Mouse (Mus musculus): ENCODE data around the gene Atoh7. TPM values are rescaled to one million over a fixed set of nuclear protein-coding genes. Genes with fewer than 3 reads are reported as not detected.

Atoh7 gene
- polyA plus RNA-seq, 1 experiment from 2014 or later = 2.0 TPM

- H3K9me3 ChIP-seq (ENCODE audit: control insufficient read depth, low read length) = no peaks in the 10 kb centered on the region
- H3K4me2 ChIP-seq = no peak overlapping the region
- no peaks in the 10 kb centered on the region for H3K36me3 ChIP-seq (ENCODE audit: control insufficient read depth, insufficient read depth, low read length)
- DNase-seq (ENCODE audit: low spot score, missing footprints) (peak; percentile 44), ATAC-seq (ENCODE audit: low FRiP score) (no peak)
- 86% methylated on average over 15 of the region's 15 CpGs for WGBS
- no peak overlapping the region for H3K4me3 ChIP-seq (ENCODE audit: low read depth, low read length)
- H3K27me3 ChIP-seq (ENCODE audit: control insufficient read depth, insufficient read depth, low read length) = no peaks in the 10 kb centered on the region
- H3K4me1 ChIP-seq (ENCODE audit: control insufficient read depth, insufficient read depth, low read length) = no peaks in the 10 kb centered on the region
- H3K9ac ChIP-seq (ENCODE audit: low read length) = no peak overlapping the region
- H3K27ac ChIP-seq (ENCODE audit: low read depth, low read length) = no peak overlapping the region
These were observed 16.4 kb downstream of the Atoh7 start for GRCm38 (mm10) chr10:63115881-63116280.

- Histone ChIP-seq H3K9ac (ENCODE audit: low read length) (no peak overlapping the region), H3K9me3 (ENCODE audit: control insufficient read depth, low read length) (no peaks in the 10 kb centered on the region), H3K27me3 (ENCODE audit: control insufficient read depth, insufficient read depth, low read length) (no peaks in the 10 kb centered on the region), H3K4me1 (ENCODE audit: control insufficient read depth, insufficient read depth, low read length) (no peaks in the 10 kb centered on the region), H3K36me3 (ENCODE audit: control insufficient read depth, insufficient read depth, low read length) (no peaks in the 10 kb centered on the region), H3K4me2 (no peak overlapping the region), H3K27ac (ENCODE audit: low read depth, low read length) (no peak overlapping the region), H3K4me3 (ENCODE audit: low read depth, low read length) (no peak overlapping the region)
- WGBS = 88% methylated on average over 9 of the region's 9 CpGs
- ATAC-seq (ENCODE audit: low FRiP score) = no peak
- DNase-seq (ENCODE audit: low spot score, missing footprints) = peak; percentile 61
These were observed 16.9 kb downstream of the Atoh7 start for GRCm38 (mm10) chr10:63116376-63116775.

- no peaks in the 10 kb centered on the region for H3K36me3 ChIP-seq (ENCODE audit: control insufficient read depth, insufficient read depth, low read length)
- DNase-seq (ENCODE audit: low spot score, missing footprints) (no peak), ATAC-seq (ENCODE audit: low FRiP score) (no peak)
- no peak overlapping the region for H3K4me3 ChIP-seq (ENCODE audit: low read depth, low read length)
- H3K9me3 ChIP-seq (ENCODE audit: control insufficient read depth, low read length) = no peaks in the 10 kb centered on the region
- H3K27me3 ChIP-seq (ENCODE audit: control insufficient read depth, insufficient read depth, low read length) = no peaks in the 10 kb centered on the region
- 90% methylated on average over 8 of the region's 8 CpGs for WGBS
- no peak overlapping the region for H3K4me2 ChIP-seq
- H3K4me1 ChIP-seq (ENCODE audit: control insufficient read depth, insufficient read depth, low read length) = no peaks in the 10 kb centered on the region
- no peak overlapping the region for H3K9ac ChIP-seq (ENCODE audit: low read length)
- no peak overlapping the region for H3K27ac ChIP-seq (ENCODE audit: low read depth, low read length)
These were observed 18.1 kb downstream of the Atoh7 start for GRCm38 (mm10) chr10:63117583-63117982.

GRCm38 (mm10) chr10:63119916-63120315 is 20.5 kb downstream of the Atoh7 start:
- H3K27ac ChIP-seq (ENCODE audit: low read depth, low read length) = no peak overlapping the region
- H3K9ac ChIP-seq (ENCODE audit: low read length) = no peak overlapping the region
- no peak overlapping the region for H3K4me3 ChIP-seq (ENCODE audit: low read depth, low read length)
- no peak for ATAC-seq (ENCODE audit: low FRiP score)
- 79% methylated on average over 14 of the region's 14 CpGs for WGBS
- no peaks in the 10 kb centered on the region for H3K4me1 ChIP-seq (ENCODE audit: control insufficient read depth, insufficient read depth, low read length)
- no peak overlapping the region for H3K4me2 ChIP-seq
- no peaks in the 10 kb centered on the region for H3K27me3 ChIP-seq (ENCODE audit: control insufficient read depth, insufficient read depth, low read length)
- no peaks in the 10 kb centered on the region for H3K36me3 ChIP-seq (ENCODE audit: control insufficient read depth, insufficient read depth, low read length)
- peak; percentile 33 for DNase-seq (ENCODE audit: low spot score, missing footprints)
- H3K9me3 ChIP-seq (ENCODE audit: control insufficient read depth, low read length) = no peaks in the 10 kb centered on the region

DNA sequence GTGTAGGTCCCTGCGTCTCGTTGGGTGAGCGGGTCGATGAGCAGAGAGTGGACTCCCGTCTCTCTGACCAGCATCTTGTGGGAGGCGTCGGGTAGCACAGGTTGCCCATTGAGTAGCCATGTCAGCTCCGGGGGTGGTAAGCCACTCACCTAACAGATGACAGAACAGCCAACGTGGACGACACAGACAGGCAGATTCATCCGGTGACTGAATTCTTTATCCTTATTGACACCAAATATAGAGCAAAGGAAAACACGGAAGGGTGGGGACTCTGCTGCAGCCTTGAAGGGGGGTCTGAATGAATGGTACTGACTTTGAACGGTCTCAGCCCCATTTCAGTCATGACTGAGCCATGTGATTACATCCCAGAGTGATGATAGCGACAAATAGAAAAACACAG is 22.5 kb downstream of the Atoh7 start:
- peak; percentile 65 for DNase-seq (ENCODE audit: low spot score, missing footprints)
- Histone ChIP-seq H3K4me3 (ENCODE audit: low read depth, low read length) (no peak overlapping the region), H3K9me3 (ENCODE audit: control insufficient read depth, low read length) (no peaks in the 10 kb centered on the region), H3K36me3 (ENCODE audit: control insufficient read depth, insufficient read depth, low read length) (no peaks in the 10 kb centered on the region), H3K27ac (ENCODE audit: low read depth, low read length) (no peak overlapping the region), H3K4me2 (no peak overlapping the region), H3K9ac (ENCODE audit: low read length) (no peak overlapping the region), H3K27me3 (ENCODE audit: control insufficient read depth, insufficient read depth, low read length) (no peaks in the 10 kb centered on the region), H3K4me1 (ENCODE audit: control insufficient read depth, insufficient read depth, low read length) (no peaks in the 10 kb centered on the region)
- WGBS = 89% methylated on average over 14 of the region's 14 CpGs
- ATAC-seq (ENCODE audit: low FRiP score) = peak; percentile 36; the same call in 1 of the 2 replicates

DNA sequence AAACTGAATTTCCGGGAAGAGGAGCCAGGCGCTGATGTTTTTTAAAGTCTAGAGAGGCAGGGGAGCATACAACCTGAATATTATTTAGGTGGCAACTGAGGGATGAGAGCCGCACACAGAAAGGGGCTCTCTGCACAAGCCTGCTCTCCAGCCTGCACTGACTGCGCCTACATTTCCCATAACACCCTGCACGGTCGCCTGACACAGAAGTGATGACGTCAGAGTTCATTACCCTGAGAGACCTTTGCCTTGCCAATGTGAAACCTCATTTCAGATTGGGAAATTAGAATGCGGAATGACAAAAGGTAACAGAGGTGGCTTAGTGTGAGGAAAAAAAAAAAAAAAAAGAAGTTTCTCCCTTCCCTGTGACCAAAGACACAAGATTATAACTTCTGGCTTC is 23.1 kb downstream of the Atoh7 start:
- Histone ChIP-seq H3K9ac (ENCODE audit: low read length) (no peak overlapping the region), H3K4me2 (no peak overlapping the region), H3K4me3 (ENCODE audit: low read depth, low read length) (no peak overlapping the region), H3K27me3 (ENCODE audit: control insufficient read depth, insufficient read depth, low read length) (no peaks in the 10 kb centered on the region), H3K36me3 (ENCODE audit: control insufficient read depth, insufficient read depth, low read length) (no peaks in the 10 kb centered on the region), H3K9me3 (ENCODE audit: control insufficient read depth, low read length) (no peaks in the 10 kb centered on the region), H3K4me1 (ENCODE audit: control insufficient read depth, insufficient read depth, low read length) (no peaks in the 10 kb centered on the region), H3K27ac (ENCODE audit: low read depth, low read length) (no peak overlapping the region)
- 30% methylated on average over 8 of the region's 8 CpGs for WGBS
- peak; percentile 86 for DNase-seq (ENCODE audit: low spot score, missing footprints)
- ATAC-seq (ENCODE audit: low FRiP score) = peak; percentile 88

GRCm38 (mm10) chr10:63123141-63123540 is 23.7 kb downstream of the Atoh7 start:
- Histone ChIP-seq H3K27me3 (ENCODE audit: control insufficient read depth, insufficient read depth, low read length) (no peaks in the 10 kb centered on the region), H3K9me3 (ENCODE audit: control insufficient read depth, low read length) (no peaks in the 10 kb centered on the region), H3K4me2 (no peak overlapping the region), H3K36me3 (ENCODE audit: control insufficient read depth, insufficient read depth, low read length) (no peaks in the 10 kb centered on the region), H3K9ac (ENCODE audit: low read length) (no peak overlapping the region), H3K27ac (ENCODE audit: low read depth, low read length) (no peak overlapping the region), H3K4me3 (ENCODE audit: low read depth, low read length) (no peak overlapping the region), H3K4me1 (ENCODE audit: control insufficient read depth, insufficient read depth, low read length) (no peaks in the 10 kb centered on the region)
- WGBS = 88% methylated on average over 8 of the region's 8 CpGs
- DNase-seq (ENCODE audit: low spot score, missing footprints) (peak; percentile 44), ATAC-seq (ENCODE audit: low FRiP score) (no peak)

DNA sequence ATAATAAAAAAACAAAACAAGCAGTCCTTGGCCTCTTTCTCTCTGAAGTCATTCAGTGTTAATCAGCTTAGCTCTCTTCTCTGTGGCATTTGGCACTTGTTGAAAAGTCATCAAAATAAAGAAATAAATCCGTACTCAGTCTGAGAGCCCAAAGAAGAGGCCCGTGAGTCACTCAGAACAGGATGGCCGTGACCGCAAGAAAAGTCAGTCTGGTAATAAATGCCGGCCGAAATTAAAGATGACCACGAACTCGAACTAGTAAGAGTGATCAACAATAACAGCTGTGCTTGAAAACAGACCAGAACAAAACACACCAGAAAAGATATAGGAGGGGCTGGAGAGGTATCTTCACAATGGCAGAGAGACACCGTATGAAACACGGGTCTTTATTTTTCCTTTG is 24.6 kb downstream of the Atoh7 start:
- Histone ChIP-seq H3K36me3 (ENCODE audit: control insufficient read depth, insufficient read depth, low read length) (no peaks in the 10 kb centered on the region), H3K4me2 (no peak overlapping the region), H3K9ac (ENCODE audit: low read length) (no peak overlapping the region), H3K27me3 (ENCODE audit: control insufficient read depth, insufficient read depth, low read length) (no peaks in the 10 kb centered on the region), H3K4me1 (ENCODE audit: control insufficient read depth, insufficient read depth, low read length) (no peaks in the 10 kb centered on the region), H3K9me3 (ENCODE audit: control insufficient read depth, low read length) (no peaks in the 10 kb centered on the region), H3K4me3 (ENCODE audit: low read depth, low read length) (no peak overlapping the region), H3K27ac (ENCODE audit: low read depth, low read length) (no peak overlapping the region)
- DNase-seq (ENCODE audit: low spot score, missing footprints) (no peak), ATAC-seq (ENCODE audit: low FRiP score) (no peak)
- WGBS = 88% methylated on average over 10 of the region's 10 CpGs

GRCm38 (mm10) chr10:63125343-63125742 is 25.9 kb downstream of the Atoh7 start:
- no peak overlapping the region for H3K4me2 ChIP-seq
- no peaks in the 10 kb centered on the region for H3K36me3 ChIP-seq (ENCODE audit: control insufficient read depth, insufficient read depth, low read length)
- H3K27me3 ChIP-seq (ENCODE audit: control insufficient read depth, insufficient read depth, low read length) = no peaks in the 10 kb centered on the region
- WGBS = 32% methylated on average over 11 of the region's 11 CpGs
- no peaks in the 10 kb centered on the region for H3K9me3 ChIP-seq (ENCODE audit: control insufficient read depth, low read length)
- no peak for DNase-seq (ENCODE audit: low spot score, missing footprints)
- H3K4me3 ChIP-seq (ENCODE audit: low read depth, low read length) = no peak overlapping the region
- ATAC-seq (ENCODE audit: low FRiP score) = no peak; the same call in 1 of the 2 replicates
- no peaks in the 10 kb centered on the region for H3K4me1 ChIP-seq (ENCODE audit: control insufficient read depth, insufficient read depth, low read length)
- H3K9ac ChIP-seq (ENCODE audit: low read length) = no peak overlapping the region
- no peak overlapping the region for H3K27ac ChIP-seq (ENCODE audit: low read depth, low read length)

- no peaks in the 10 kb centered on the region for H3K4me1 ChIP-seq (ENCODE audit: control insufficient read depth, insufficient read depth, low read length)
- no peak overlapping the region for H3K4me3 ChIP-seq (ENCODE audit: low read depth, low read length)
- no peak overlapping the region for H3K9ac ChIP-seq (ENCODE audit: low read length)
- DNase-seq (ENCODE audit: low spot score, missing footprints) (no peak), ATAC-seq (ENCODE audit: low FRiP score) (no peak)
- H3K4me2 ChIP-seq = no peak overlapping the region
- H3K27ac ChIP-seq (ENCODE audit: low read depth, low read length) = no peak overlapping the region
- WGBS = 77% methylated on average over 4 of the region's 4 CpGs
- no peaks in the 10 kb centered on the region for H3K36me3 ChIP-seq (ENCODE audit: control insufficient read depth, insufficient read depth, low read length)
- H3K27me3 ChIP-seq (ENCODE audit: control insufficient read depth, insufficient read depth, low read length) = no peaks in the 10 kb centered on the region
- no peaks in the 10 kb centered on the region for H3K9me3 ChIP-seq (ENCODE audit: control insufficient read depth, low read length)
These were observed 26.7 kb downstream of the Atoh7 start for GRCm38 (mm10) chr10:63126116-63126515.
